Comparison of ENCODE assay signal across 8 mouse cellular contexts in genomic region chr6:72348411-72348810, GRCm38 (mm10). TPM values are rescaled to one million over a fixed set of nuclear protein-coding genes. Genes with fewer than 3 reads are reported as not detected.
A peak's percentile ranks its signal among the peaks of the same experiment; 100 is the strongest.
DNase-seq lines count a peak whose midpoint lies in the region; ATAC-seq lines count a peak whose summit lies in the region.

No protein-coding gene starts in this region.

- no peaks in the 10 kb centered on the region for H3K9me3 ChIP-seq in heart, embryonic 10.5 days
- H3K9me3 ChIP-seq in hindbrain, embryonic 13.5 days = no peaks in the 10 kb centered on the region
- H3K9me3 ChIP-seq in liver, embryonic 16.5 days (replicated peaks; ENCODE audit: control insufficient read depth, low read length) = no peaks in the 10 kb centered on the region

- peaks cover 27% of the 10 kb centered on the region for H3K36me3 ChIP-seq in heart, embryonic 10.5 days
- peaks cover 30% of the 10 kb centered on the region for H3K36me3 ChIP-seq in hindbrain, embryonic 13.5 days
- H3K36me3 ChIP-seq in liver, embryonic 16.5 days (ENCODE audit: control insufficient read depth, insufficient read depth) = peaks cover 9% of the 10 kb centered on the region

- intact Hi-C loops in left cerebral cortex, postnatal 36 days (cut with DNase I) = no loop called here

- peak overlapping the region; percentile 94 for H3K9ac ChIP-seq in hindbrain, embryonic 13.5 days
- H3K9ac ChIP-seq in liver, embryonic 16.5 days (ENCODE audit: low read depth, low read length) = peak overlapping the region; percentile 94

- DNase-seq in heart, embryonic 10.5 days (ENCODE audit: low spot score) = no peak
- no peak for DNase-seq in heart, adult 8-10 months (ENCODE audit: low spot score)
- DNase-seq in natural killer cell, adult 2 months (ENCODE audit: low spot score in 2 of 2) = no peak
- DNase-seq in urinary bladder, postnatal 10 days (ENCODE audit: low spot score) = no peak
- DNase-seq in left cerebral cortex, postnatal 36 days (ENCODE audit: low spot score in 2 of 2) = no peak

- ATAC-seq in hindbrain, embryonic 13.5 days (ENCODE audit: low FRiP score) = no peak
- ATAC-seq in liver, embryonic 16.5 days (ENCODE audit: low read depth) = no peak

- H3K27ac ChIP-seq in heart, embryonic 10.5 days = 0 out of 2 replicates have a peak overlapping the region, but pooled peaks have one; percentile 98
- peak overlapping the region; percentile 91; the same call in 1 of the 2 replicates for H3K27ac ChIP-seq in brown adipose tissue, adult 24 weeks (replicated peaks; ENCODE audit: low read depth, low read length)
- H3K27ac ChIP-seq in hindbrain, embryonic 13.5 days = no peak overlapping the region
- peak overlapping the region; percentile 94; the same call in 1 of the 2 replicates for H3K27ac ChIP-seq in liver, embryonic 16.5 days (ENCODE audit: low read length)

- WGBS in heart, embryonic 10.5 days = 73% methylated on average over 10 of the region's 10 CpGs
- 83% methylated on average over 10 of the region's 10 CpGs for WGBS in hindbrain, embryonic 13.5 days
- WGBS in liver, embryonic 16.5 days (ENCODE audit: insufficient replicate concordance) = 62% methylated on average over 10 of the region's 10 CpGs

- H3K27me3 ChIP-seq in heart, embryonic 10.5 days (ENCODE audit: insufficient read depth, poor library complexity, severe bottlenecking) = no peaks in the 10 kb centered on the region
- H3K27me3 ChIP-seq in hindbrain, embryonic 13.5 days = no peaks in the 10 kb centered on the region
- H3K27me3 ChIP-seq in liver, embryonic 16.5 days (ENCODE audit: control insufficient read depth, insufficient read depth, low read depth, low read length) = peaks cover under 1% of the 10 kb centered on the region; the same call in 1 of the 2 replicates

- peak overlapping the region; percentile 83; the same call in 1 of the 2 replicates for H3K4me3 ChIP-seq in heart, embryonic 10.5 days
- H3K4me3 ChIP-seq in brown adipose tissue, adult 24 weeks (ENCODE audit: insufficient read depth, low read depth, low read length) = peak overlapping the region; percentile 79
- peak overlapping the region; percentile 91 for H3K4me3 ChIP-seq in hindbrain, embryonic 13.5 days
- peak overlapping the region; percentile 88 for H3K4me3 ChIP-seq in liver, embryonic 16.5 days (ENCODE audit: low read depth, low read length)

- H3K4me1 ChIP-seq in heart, embryonic 10.5 days = peaks cover 46% of the 10 kb centered on the region
- peaks cover 16% of the 10 kb centered on the region for H3K4me1 ChIP-seq in brown adipose tissue, adult 24 weeks (ENCODE audit: control insufficient read depth, insufficient read depth, insufficient read length, low read length)
- H3K4me1 ChIP-seq in hindbrain, embryonic 13.5 days (replicated peaks) = peaks cover 51% of the 10 kb centered on the region
- peaks cover 54% of the 10 kb centered on the region for H3K4me1 ChIP-seq in liver, embryonic 16.5 days (ENCODE audit: control insufficient read depth, low read depth, low read length)

- H3K4me2 ChIP-seq in hindbrain, embryonic 13.5 days = peak overlapping the region; percentile 90
- H3K4me2 ChIP-seq in liver, embryonic 16.5 days (ENCODE audit: low read depth, low read length) = peak overlapping the region; percentile 88

RNA-seq across cellular contexts. Expression of gene 0610030E20Rik, which starts 1.3 kb away (rescaled TPM):
- 17.3 and 24.9 TPM in 2 replicates for polyA plus RNA-seq in heart, embryonic 10.5 days (2016; fragmentation: Nextera tagmentation; extraction: Ambion mirVana)
- total RNA-seq in heart, adult 8-10 months (2022) = 10 to 100 TPM in 1 of 4 experiments, 1 to 10 TPM in 3; 7.6 to 10.4 (median 8.0) TPM
- polyA plus RNA-seq in brown adipose tissue, adult 24 weeks (2012; ENCODE audit: insufficient read depth, insufficient read length, missing spikeins) = 9.7 and 11.7 TPM in 2 replicates
- polyA plus RNA-seq in hindbrain, embryonic 13.5 days (2015; fragmentation: Nextera tagmentation; extraction: Ambion mirVana) = 20.6 and 21.1 TPM in 2 replicates
- 11.8 and 14.1 TPM in 2 replicates for polyA plus RNA-seq in liver, embryonic 16.5 days (2015; fragmentation: Nextera tagmentation; extraction: Ambion mirVana)
- total RNA-seq in left cerebral cortex, postnatal 36 days (2021) = 10 to 100 TPM; 13.9 to 19.0 TPM

RNA-seq across cellular contexts. Expression of gene Usp39, which starts 3.4 kb away (rescaled TPM):
- polyA plus RNA-seq in heart, embryonic 10.5 days (2016; fragmentation: Nextera tagmentation; extraction: Ambion mirVana) = 43.5 and 53.9 TPM in 2 replicates
- total RNA-seq in heart, adult 8-10 months (2022) = 10 to 100 TPM; 14.4 to 20.0 (median 15.2) TPM
- polyA plus RNA-seq in brown adipose tissue, adult 24 weeks (2012; ENCODE audit: insufficient read depth, insufficient read length, missing spikeins) = 12.0 and 12.1 TPM in 2 replicates
- 46.0 and 46.7 TPM in 2 replicates for polyA plus RNA-seq in hindbrain, embryonic 13.5 days (2015; fragmentation: Nextera tagmentation; extraction: Ambion mirVana)
- polyA plus RNA-seq in liver, embryonic 16.5 days (2015; fragmentation: Nextera tagmentation; extraction: Ambion mirVana) = 32.6 and 33.2 TPM in 2 replicates
- 10 to 100 TPM; 33.0 to 33.8 TPM for total RNA-seq in left cerebral cortex, postnatal 36 days (2021)

RNA-seq across cellular contexts. Expression of gene Tmem150a, which starts 6.8 kb away (rescaled TPM):
- polyA plus RNA-seq in heart, embryonic 10.5 days (2016; fragmentation: Nextera tagmentation; extraction: Ambion mirVana) = 15.7 and 24.9 TPM in 2 replicates
- 10 to 100 TPM; 20.4 to 24.3 (median 22.2) TPM for total RNA-seq in heart, adult 8-10 months (2022)
- polyA plus RNA-seq in brown adipose tissue, adult 24 weeks (2012; ENCODE audit: insufficient read depth, insufficient read length, missing spikeins) = 8.6 and 10.6 TPM in 2 replicates
- polyA plus RNA-seq in hindbrain, embryonic 13.5 days (2015; fragmentation: Nextera tagmentation; extraction: Ambion mirVana) = 14.4 and 16.0 TPM in 2 replicates
- 54.4 and 59.7 TPM in 2 replicates for polyA plus RNA-seq in liver, embryonic 16.5 days (2015; fragmentation: Nextera tagmentation; extraction: Ambion mirVana)
- total RNA-seq in left cerebral cortex, postnatal 36 days (2021) = 1 to 10 TPM; 9.0 to 9.9 TPM

RNA-seq across cellular contexts. Expression of gene Rnf181, which starts 18.3 kb away (rescaled TPM):
- 119 and 127 TPM in 2 replicates for polyA plus RNA-seq in heart, embryonic 10.5 days (2016; fragmentation: Nextera tagmentation; extraction: Ambion mirVana)
- 10 to 100 TPM; 39.5 to 49.6 (median 41.5) TPM for total RNA-seq in heart, adult 8-10 months (2022)
- polyA plus RNA-seq in brown adipose tissue, adult 24 weeks (2012; ENCODE audit: insufficient read depth, insufficient read length, missing spikeins) = 87.8 and 96.4 TPM in 2 replicates
- 141 and 147 TPM in 2 replicates for polyA plus RNA-seq in hindbrain, embryonic 13.5 days (2015; fragmentation: Nextera tagmentation; extraction: Ambion mirVana)
- 86.5 and 91.9 TPM in 2 replicates for polyA plus RNA-seq in liver, embryonic 16.5 days (2015; fragmentation: Nextera tagmentation; extraction: Ambion mirVana)
- 10 to 100 TPM; 71.6 to 76.2 TPM for total RNA-seq in left cerebral cortex, postnatal 36 days (2021)

RNA-seq across cellular contexts. Expression of gene Vamp5, which starts 31.9 kb away (rescaled TPM):
- 40.5 and 44.7 TPM in 2 replicates for polyA plus RNA-seq in heart, embryonic 10.5 days (2016; fragmentation: Nextera tagmentation; extraction: Ambion mirVana)
- total RNA-seq in heart, adult 8-10 months (2022) = 10 to 100 TPM; 58.0 to 68.1 (median 61.2) TPM
- 17.5 and 19.1 TPM in 2 replicates for polyA plus RNA-seq in brown adipose tissue, adult 24 weeks (2012; ENCODE audit: insufficient read depth, insufficient read length, missing spikeins)
- polyA plus RNA-seq in hindbrain, embryonic 13.5 days (2015; fragmentation: Nextera tagmentation; extraction: Ambion mirVana) = 18.8 and 20.8 TPM in 2 replicates
- 54.9 and 62.8 TPM in 2 replicates for polyA plus RNA-seq in liver, embryonic 16.5 days (2015; fragmentation: Nextera tagmentation; extraction: Ambion mirVana)
- 1 to 10 TPM; 4.0 to 4.3 TPM for total RNA-seq in left cerebral cortex, postnatal 36 days (2021)
